Mouse (Mus musculus) layer of hippocampus, adult 2 months (tissue): ENCODE measurements around the gene Cpm. TPM values are rescaled to one million over a fixed set of nuclear protein-coding genes. Genes with fewer than 3 reads are reported as not detected.
A peak's percentile ranks its signal among the peaks of the same experiment; 100 is the strongest.
"Not testable (repeated sequence)": the region's sequence is repeated elsewhere in the genome, so short reads cannot be mapped to it uniquely, and the experiment has no call there.

Experiments used
- DNase-seq, 2 experiments: peaks; one replicate each; pipeline ENCODE4 v3.0.0; 2022; ENCODE audit warnings: low spot score in 2 of 2
- H3K27ac ChIP-seq: fragments of 200-600 bp; 2 replicates; pipeline ENCODE4 v1.8.1; 2022
- H3K4me3 ChIP-seq: fragments of 200-600 bp; 2 replicates; pipeline ENCODE4 v1.8.1; 2022; ENCODE audit warnings: mild to moderate bottlenecking
- CTCF ChIP-seq: fragments of 200-600 bp; conservative IDR thresholded peaks from 2 replicates; pipeline ENCODE4 v1.8.1; 2022; ENCODE audit warnings: antibody characterized with exemption, mild to moderate bottlenecking, moderate library complexity
- total RNA-seq, 2 experiments: library from RNA; stranded (reverse); gene quantifications; 2 replicates each; pipeline ENCODE4 v1.2.3; 2021

Cpm gene
- total RNA-seq, 2 experiments from 2014 or later: 8.5 to 9.7 TPM

DNA sequence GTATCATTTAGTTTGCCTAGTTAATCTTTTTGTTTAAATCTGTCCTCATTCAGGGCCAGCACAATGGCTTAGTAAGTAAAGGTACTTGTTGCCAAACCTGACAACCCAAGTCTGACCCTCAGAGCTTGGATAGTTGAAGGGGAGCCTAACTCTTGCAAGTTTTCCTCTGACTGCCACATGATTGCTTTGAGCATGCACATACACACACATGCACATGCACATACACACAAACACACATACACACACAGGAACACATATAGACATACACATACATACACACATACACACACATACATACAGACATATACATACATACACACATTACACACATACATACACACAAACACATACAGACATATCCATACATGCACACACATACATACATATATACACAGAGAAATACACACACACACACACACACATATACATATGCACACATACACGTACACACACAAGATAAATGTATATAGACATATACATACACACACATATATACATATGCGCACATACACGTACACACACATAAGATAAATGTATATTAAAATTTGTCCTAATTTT lies 95.6 kb downstream of the Cpm start:
- TF ChIP-seq CTCF: no peak
- Histone ChIP-seq H3K4me3 (no peak overlapping the region), H3K27ac (no peak overlapping the region)
- DNase-seq: no peak

DNA sequence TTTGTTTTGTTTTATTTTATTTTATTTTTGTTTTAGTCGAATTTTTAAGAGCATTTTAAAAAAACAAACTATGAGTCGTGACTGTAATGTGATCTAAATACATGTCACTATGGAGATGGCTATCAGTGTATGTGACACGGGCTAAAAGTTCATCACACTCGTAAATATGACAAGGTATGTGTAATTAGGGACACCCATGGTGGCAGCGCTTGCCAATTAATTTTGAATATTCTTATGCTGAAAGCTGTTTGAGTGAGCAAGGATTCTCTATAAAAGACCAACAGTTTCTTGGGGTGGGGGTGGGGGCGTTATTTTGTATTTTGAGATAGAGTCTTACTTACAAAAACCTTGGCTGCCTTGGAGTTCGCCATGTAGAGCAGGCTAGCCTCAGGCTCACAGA lies 96.4 kb downstream of the Cpm start:
- DNase-seq: no peak
- H3K27ac ChIP-seq: 0 out of 2 replicates have a peak overlapping the region, but pooled peaks have one; percentile 24
- no peak overlapping the region for H3K4me3 ChIP-seq
- TF ChIP-seq CTCF: no peak

DNA sequence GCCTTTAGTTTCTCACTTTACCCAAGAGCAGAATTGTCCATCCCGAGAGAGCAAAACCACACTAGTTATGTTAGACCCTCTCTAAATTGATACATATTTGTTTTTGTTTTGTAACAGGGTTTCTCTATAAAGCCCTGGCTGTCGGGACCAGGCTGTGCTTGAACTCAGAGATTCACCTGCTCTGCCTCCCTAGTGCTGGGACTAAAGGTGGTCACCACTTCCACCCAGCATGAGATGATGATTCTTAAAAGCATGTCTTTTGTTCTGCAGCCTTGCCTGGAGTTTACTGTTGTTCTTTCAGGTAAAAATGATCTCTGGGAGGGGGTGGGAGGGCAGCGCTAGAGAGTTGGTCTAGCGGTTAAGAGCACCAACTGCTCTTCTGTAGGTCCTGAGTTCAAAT lies 97.0 kb downstream of the Cpm start:
- DNase-seq: no peak
- no peak for TF ChIP-seq CTCF
- no peak overlapping the region for H3K4me3 ChIP-seq
- H3K27ac ChIP-seq: peak overlapping the region; percentile 24; the same call in 1 of the 2 replicates

DNA sequence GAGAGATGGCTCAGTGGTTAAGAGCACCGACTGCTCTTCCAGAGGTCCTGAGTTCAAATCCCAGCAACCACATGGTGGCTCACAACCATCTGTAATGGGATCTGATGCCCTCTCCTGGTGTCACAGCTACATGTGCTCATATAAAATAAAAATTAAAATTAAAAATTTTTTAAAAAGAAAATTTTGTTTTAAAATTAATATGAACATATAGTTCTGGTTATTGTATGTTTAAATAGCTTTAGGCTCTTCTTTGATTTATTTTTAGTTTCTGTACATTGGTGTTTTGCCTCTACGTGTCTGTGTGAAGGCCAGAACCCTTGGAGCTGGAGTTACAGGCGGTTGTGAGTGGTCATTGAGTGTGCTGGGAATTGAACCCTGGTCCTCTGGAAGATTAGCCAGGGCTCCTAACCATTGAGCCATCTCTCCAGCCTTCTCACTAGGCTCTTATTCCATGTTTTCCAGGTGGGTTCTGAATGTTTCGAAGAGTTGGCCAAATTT lies 97.6 kb downstream of the Cpm start:
- peak; percentile 13 for TF ChIP-seq CTCF
- H3K27ac ChIP-seq: no peak overlapping the region

DNA sequence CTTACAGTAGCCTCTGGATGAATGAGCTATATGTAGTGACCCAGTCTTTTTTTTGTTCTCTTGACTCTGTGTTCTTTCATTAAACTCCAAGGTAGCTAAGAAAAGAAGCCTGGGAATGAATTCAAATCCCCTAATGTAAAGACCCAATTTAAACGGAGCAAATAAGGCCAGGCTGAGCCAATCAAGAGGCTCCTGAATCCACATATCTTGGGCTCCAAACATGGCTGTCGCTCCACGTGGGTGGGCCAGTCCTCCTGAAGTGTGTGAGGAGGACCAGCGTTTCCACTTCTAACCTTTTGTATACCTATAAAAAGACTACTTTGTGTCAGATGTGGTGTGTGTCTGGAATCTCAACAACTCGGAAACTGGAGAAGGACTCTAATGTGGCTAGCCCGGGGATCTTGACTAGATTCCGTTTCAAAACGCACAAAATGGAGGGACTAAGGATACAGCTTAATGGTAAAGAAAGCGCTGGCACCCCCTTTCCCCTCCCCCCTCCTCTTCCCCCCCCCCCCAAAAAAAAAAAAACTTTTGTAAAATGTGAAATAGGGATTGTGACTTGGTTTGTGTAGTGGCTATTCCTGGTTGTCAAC lies 98.3 kb downstream of the Cpm start:
- no peak overlapping the region for H3K4me3 ChIP-seq
- no peak for DNase-seq
- TF ChIP-seq CTCF: no peak
- H3K27ac ChIP-seq: no peak overlapping the region

More for the DNA sequence above, 97.6 kb downstream of the Cpm start:
- H3K4me3 ChIP-seq: no peak overlapping the region
- no peak for DNase-seq

DNA sequence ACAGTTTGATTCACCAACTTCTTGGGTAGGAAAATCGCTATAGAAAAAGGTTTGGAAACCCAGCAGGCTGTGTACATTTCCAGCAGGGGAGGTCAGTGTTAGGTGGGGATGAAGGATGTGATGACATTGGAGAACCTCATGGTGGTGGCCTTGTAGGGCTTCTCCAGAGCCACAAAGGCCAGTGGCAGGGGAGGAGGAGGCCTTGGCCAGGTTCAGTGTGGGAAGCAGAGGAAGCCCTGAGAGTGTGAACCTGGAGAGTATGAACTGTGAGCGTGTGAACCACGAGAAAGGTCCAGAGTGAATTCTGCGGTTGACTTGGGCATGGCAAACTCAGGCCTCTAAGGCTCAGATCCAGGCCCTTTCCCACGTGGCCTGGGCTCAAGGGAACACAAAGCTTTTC lies 99.3 kb downstream of the Cpm start:
- Histone ChIP-seq H3K27ac (no peak overlapping the region), H3K4me3 (no peak overlapping the region)
- no peak for TF ChIP-seq CTCF
- no peak for DNase-seq

DNA sequence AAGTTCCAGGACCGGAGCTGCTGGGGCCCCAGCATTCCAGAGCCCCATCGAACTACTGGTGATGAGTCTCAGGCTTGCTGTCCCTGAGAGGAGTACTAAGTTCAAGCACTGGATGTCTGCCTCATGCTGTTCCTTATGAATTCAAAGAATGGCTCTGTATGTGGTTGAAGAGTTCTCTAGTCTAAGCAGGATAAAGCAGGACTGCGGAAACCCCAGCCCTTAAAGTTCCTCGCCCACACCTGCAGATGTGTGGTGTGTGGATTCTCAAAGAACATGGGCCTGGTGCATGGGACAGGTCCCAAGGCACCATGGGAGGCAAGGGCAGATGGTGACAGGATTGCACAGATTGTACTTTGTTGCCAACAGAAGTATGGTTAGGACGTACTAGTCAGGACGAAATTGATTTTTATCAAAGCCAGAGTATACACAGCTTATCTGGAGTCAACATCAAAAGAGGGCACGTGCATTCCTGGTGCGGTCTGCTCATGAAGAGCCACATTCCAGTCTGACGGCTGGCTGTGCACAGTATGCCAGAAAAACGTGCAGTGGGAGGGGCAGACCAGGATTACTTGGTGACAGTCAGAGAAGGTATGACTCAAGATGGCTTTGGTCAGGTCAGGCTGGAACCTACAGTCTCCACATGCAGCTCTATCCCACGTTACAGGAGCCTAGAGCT lies 100.0 kb downstream of the Cpm start:
- DNase-seq: no peak
- no peak for TF ChIP-seq CTCF
- Histone ChIP-seq H3K4me3 (no peak overlapping the region), H3K27ac (no peak overlapping the region)

DNA sequence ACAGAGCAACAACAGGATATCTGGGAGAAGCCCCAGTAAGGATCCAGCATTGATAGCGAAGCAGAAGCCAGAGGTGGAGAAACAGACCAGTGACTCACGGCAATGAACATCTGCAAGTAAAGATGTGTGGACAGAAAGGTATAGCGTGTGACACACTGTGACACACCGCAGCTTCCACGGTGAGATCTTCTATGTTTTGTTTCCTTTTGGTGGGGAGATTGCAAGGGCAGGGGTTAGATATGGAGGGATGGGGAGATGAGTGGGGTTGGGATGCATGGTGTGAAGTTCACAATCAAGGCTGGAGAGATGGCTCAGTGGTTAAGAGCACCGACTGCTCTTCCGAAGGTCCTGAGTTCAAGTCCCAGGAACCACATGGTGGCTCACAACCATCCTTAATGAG lies 100.8 kb downstream of the Cpm start:
- Histone ChIP-seq H3K27ac (no peak overlapping the region), H3K4me3 (no peak overlapping the region)
- TF ChIP-seq CTCF: no peak

DNA sequence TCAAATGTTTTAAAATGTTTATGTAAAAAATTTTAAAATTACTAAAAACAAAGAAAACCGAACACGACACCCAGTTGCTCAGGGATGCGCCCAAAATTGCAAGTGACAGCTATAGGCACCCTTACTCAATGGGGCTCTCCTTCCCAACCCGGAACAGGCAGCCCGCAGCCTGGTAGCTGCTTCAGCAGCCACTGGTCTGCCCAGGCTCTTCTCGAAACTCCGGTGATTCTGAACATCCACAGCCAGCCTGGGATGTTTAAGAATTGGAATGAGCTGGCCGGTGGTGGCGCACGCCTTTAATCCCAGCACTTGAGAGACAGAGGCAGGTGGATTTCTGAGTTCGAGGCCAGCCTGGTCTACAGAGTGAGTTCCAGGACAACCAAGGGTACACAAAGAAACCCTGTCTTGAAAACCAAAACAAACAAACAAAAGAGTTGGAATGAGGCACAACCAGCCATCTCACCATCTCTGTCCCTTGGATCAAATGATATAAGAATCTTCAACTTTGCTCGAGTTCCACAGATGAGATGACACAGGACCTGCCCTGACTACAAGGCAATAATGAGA lies 101.4 kb downstream of the Cpm start:
- H3K4me3 ChIP-seq: no peak overlapping the region
- no peak for DNase-seq
- no peak for TF ChIP-seq CTCF
- no peak overlapping the region for H3K27ac ChIP-seq

More for the DNA sequence above, 100.8 kb downstream of the Cpm start:
- DNase-seq: no peak

DNA sequence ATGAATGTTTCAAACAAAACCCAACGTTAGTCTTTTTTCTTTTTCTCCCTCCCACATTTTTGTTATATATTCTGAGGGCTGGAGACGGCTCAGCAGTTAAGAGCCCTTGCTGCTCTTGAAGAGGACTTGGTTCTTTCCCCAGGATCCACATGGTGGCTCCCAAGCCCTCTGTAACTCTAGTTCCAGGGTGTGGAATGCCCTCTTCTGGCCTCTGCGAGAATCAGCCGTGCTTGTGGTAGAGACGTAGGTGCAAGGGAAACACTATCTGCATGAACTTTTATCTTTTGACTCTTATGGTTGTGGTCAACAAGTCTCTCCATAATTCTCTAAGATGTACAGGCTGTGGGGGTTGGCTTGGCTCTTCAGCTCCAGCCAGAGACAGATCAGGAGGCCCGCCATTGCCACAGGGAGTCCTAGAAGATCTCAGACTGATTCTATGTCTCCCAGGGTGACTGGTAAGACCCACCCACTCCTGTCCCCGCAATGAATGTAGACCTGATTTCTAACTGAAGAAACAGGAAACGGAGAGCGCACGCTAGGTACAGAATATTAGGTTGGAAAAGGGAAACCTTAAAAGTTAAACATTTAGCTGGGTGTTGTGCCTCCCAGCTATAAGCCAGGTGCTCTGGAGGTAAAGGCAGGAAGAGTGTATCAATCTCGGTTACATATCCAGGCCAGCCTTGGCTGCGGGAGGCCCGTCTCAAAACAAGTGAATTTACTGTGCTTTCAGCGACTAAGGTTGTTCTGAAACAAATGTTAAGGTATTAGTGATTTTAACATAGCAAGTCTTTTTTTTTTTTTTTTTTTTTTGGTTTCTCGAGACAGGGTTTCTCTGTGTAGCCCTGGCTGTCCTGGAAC lies 102.2 kb downstream of the Cpm start:
- TF ChIP-seq CTCF: peak; percentile 82
- no peak overlapping the region for H3K27ac ChIP-seq
- peak; percentile 44 to 50 for DNase-seq
- no peak overlapping the region for H3K4me3 ChIP-seq

DNA sequence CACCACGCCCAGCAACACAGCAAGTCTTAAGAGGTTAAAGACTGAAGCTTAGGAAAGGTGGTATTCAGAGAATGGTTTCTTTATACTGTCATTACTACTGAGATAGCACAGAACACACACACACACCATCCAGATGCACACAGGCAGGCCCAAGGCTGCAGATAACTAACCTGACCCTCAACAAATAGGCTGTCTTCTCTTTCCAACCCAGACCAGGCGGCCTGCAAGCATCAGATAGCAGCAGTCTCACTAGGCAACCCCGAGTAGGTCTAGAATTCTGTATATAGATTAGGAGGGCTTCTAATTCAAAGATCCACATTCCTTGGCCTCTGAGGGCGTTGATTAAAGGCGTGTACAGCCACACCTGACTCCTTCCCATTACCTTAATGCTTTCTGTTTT lies 102.9 kb downstream of the Cpm start:
- no peak for DNase-seq
- no peak for TF ChIP-seq CTCF
- H3K4me3 ChIP-seq: no peak overlapping the region
- H3K27ac ChIP-seq: no peak overlapping the region

DNA sequence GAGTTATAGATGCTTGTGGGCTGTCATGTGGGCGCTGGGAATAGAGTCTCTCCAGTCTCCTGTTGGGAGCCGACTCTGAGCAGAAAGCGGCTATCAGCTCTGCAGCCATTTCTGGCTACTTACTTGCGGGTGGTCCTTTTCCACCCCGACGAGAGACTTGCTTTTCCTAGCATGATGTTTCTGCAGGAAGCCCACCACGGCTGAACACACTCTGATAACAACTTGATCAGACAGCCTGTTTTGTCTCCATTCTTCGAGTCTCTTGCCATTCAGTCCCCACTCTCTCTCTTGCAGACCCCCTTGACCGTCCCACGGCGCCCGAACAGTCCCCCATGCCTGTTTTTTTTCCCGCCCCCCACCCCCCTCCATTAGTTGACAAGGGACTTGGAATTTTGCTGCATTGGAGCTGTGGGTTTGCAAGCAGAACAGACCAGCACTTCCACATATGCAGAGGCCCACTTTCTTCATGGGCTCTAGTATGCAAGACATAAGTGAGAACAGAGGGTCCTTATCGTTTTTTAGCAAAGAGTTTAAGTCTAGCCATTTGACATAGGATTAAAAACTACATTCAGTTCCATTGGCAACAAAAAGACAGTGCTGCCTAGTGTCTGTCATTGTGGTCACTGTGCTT lies 103.8 kb downstream of the Cpm start:
- H3K4me3 ChIP-seq: no peak overlapping the region
- H3K27ac ChIP-seq: no peak overlapping the region
- no peak for TF ChIP-seq CTCF
- no peak for DNase-seq

DNA sequence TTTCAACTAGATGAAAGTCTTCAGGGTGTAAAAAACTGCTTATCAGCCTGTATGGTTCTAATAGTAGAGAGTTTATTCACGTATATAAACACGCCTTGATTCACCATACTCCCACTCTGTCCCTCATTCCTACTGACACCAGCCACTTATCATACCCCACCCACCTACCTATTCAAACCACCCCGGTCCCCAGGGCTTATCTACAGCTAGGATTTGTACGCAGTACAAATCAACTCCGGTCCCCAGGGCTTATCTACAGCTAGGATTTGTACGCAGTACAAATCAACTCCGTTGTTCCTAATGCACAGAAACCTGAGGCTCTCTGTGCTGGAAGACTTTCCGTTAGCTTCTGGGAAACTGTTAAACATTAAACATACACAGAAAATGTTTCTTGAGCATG lies 104.3 kb downstream of the Cpm start:
- not testable (repeated sequence) for H3K4me3 ChIP-seq, H3K27ac ChIP-seq, DNase-seq

DNA sequence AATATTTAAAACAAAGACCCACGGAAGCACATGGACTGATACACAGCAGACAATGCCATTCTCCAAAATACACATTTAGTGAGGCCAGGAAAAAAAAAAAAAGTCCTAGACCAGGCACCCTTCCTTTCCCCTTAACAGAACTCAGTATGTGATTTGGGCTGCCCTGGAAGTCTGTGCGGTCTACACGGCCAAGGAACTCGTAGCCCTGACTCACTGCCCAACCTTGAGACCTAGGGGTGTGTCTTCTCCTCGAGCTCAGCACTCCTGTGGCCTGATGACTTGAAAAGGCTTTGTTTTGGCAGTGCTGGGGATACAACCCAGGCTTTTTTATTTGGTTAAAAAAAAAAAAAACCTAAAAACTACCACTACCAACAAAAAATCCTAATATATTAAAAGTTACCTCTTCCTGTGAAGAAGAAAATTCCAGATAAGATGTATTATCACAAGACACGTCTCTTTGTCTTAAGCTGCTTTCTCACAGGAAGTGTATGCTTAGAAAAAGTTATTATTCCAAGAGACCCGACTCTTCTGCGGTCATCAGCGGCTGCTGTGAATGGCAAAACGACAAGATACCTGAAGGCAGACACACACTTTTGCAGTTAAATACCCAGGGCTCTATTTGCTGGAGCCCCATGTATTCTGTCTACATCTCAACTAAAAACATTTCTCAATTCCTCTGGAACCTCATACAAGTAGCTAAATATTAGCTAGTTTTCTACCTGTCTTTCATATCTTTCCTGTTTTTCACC lies 105.0 kb downstream of the Cpm start:
- DNase-seq, H3K4me3 ChIP-seq, H3K27ac ChIP-seq: not testable (repeated sequence)

DNA sequence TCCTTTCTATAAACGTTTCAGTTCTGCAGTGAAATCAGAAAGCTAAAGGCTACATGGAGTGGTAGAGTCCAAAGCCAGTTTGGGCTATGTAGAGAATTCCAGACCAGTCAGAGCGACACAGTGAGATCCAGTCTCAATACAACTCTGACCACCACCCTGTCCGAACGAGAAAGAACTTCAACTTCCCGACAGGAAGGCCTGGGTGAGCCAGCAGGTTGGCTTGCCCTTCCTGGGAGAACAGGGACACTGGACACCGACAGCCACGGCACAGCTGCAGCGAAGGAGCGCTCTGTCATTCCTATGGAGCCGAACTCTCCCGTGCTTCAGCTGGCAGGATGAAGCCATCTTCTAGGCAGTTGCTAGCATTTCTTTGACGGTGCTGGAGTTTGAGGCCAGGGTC lies 106.1 kb downstream of the Cpm start:
- DNase-seq, H3K27ac ChIP-seq, H3K4me3 ChIP-seq: not testable (repeated sequence)
